Mouse (Mus musculus) central nervous system, embryonic 18 days (tissue): Measurements from ENCODE around the gene Xlr5b. TPM values are rescaled to one million over a fixed set of nuclear protein-coding genes. Genes with fewer than 3 reads are reported as not detected.

ENCODE experiments used
- polyA plus RNA-seq: library from polyadenylated mRNA; depleted of rRNA; stranded (reverse); fragments of >200 nt; gene quantifications from 2 replicates; pipeline ENCODE4 v1.2.3, GENCODE M21; 2012; rRNA removed

Gene Xlr5b
- not detected in 2 replicates for polyA plus RNA-seq

DNA sequence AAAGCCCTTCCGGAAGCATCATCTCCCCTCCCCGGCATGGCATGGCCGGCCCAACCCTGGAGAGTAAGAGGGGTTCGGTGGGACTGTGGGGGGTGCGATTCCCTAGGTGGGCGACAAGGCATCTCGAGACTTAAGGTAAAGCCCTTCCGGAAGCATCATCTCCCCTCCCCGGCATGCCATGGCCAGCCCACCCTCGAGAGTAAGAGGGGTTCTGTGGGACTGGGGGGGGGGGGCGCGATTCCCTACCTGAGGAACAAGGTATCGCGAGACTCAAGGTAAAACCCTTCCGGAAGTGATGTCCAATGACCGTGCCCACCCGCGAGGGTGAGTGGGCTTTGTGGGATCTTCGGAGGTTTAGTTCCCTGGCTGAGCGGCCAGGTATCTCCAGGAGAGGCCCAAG, at the start of gene Xlr5b:
Xlr5b (plus strand) TSS at position 301 of the 400 bp plus-strand sequence.

DNA sequence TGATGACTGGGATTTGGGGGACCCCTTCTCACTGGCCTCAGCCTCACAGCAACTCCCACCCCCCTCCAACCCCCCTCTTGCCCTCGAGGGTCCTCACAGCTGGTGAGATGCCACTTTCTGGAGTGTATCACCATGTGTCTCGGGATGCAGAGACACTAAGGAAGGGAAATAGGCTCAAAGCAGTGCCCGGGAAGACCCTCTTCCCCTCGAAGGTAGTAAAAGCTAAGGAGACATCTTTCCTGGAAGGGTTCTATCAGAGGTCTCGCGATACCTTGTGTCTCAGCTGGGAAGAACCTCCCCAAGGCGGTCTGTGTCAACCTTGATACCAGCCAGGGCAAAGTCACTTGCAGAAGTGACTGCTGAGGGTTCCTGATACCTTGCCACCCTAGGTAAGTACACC, 31.8 kb upstream of the Xlr5b start, which contains the start of gene Gm14685:
Gm14685 (plus strand) TSS at position 301 of the 400 bp plus-strand sequence.

DNA sequence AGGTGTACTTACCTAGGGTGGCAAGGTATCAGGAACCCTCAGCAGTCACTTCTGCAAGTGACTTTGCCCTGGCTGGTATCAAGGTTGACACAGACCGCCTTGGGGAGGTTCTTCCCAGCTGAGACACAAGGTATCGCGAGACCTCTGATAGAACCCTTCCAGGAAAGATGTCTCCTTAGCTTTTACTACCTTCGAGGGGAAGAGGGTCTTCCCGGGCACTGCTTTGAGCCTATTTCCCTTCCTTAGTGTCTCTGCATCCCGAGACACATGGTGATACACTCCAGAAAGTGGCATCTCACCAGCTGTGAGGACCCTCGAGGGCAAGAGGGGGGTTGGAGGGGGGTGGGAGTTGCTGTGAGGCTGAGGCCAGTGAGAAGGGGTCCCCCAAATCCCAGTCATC, 754 bp downstream of the Xlr5b start, which contains the start of gene DXBay18:
DXBay18 (minus strand) TSS at position 101 of the 400 bp plus-strand sequence.

DNA sequence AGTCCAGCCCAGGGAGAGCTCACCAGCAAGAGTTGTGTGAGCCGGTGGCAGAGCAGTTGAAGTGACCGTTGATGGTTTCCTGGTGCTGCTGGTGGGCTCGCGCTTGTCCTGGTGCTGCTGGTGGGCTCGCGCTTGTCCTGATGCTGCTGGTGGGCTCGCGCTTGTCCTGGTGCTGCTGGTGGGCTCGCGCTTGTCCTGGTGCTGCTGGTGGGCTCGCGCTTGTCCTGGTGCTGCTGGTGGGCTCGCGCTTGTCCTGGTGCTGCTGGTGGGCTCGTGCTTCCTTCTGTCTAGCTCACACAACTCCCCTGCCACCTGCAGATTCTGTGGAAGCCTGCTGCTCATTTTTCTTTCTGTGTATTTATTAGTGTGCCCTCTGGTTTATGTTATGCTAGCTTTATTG, 28.3 kb downstream of the Xlr5b start, which contains the start of gene Spin2d:
Spin2d (minus strand) TSS at position 101 of the 400 bp plus-strand sequence.

DNA sequence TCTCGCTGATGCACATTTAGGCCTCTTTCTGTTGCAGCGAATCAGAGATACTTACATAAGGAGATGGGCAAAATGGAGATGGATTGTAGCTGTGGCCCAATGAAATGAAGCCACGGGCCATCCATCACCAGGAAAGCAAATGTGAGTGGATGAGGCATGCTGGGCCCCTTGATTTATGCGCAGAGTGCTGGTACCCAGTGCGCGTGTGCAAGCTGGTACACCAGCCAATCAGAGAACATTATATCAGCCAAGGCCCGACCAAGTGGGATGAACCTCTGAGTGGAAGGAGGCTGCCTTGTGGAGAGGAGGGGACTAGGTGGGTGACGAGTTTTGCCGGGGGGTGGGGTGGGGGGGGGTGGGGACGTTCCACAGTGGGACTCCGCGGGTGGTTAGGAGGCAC, 43.3 kb downstream of the Xlr5b start, which contains the start of gene Xlr3b:
Xlr3b (plus strand) TSS at position 274 of the 400 bp plus-strand sequence.

Other genes with a start within 250 kb of the Xlr5b start
- 42.6 and 49.1 TPM in 2 replicates for gene Cetn2, start 230.4 kb upstream of the Xlr5b start, polyA plus RNA-seq
- gene Nsdhl, start 230.2 kb upstream of the Xlr5b start, polyA plus RNA-seq = 63.5 and 64.4 TPM in 2 replicates
- 1.2 and 1.7 TPM in 2 replicates for gene Zfp185, start 161.5 kb upstream of the Xlr5b start, polyA plus RNA-seq
- gene Pnma5, start 111.7 kb upstream of the Xlr5b start, polyA plus RNA-seq = 0.35 and 0.40 TPM in 2 replicates
- 22.8 and 27.1 TPM in 2 replicates for gene Pnma3, start 84.0 kb upstream of the Xlr5b start, polyA plus RNA-seq
- 0.16 and 0.57 TPM in 2 replicates for gene Xlr4a, start 66.3 kb upstream of the Xlr5b start, polyA plus RNA-seq
- gene Xlr3a, start 51.7 kb upstream of the Xlr5b start, polyA plus RNA-seq = 2.3 and 2.4 TPM in 2 replicates
- 0.95 and 1.1 TPM in 2 replicates for gene Gm14685, start 31.7 kb upstream of the Xlr5b start, polyA plus RNA-seq
- gene DXBay18, start 654 bp downstream of the Xlr5b start, polyA plus RNA-seq = 1.2 TPM in 2 replicates
- gene Spin2d, start 28.2 kb downstream of the Xlr5b start, polyA plus RNA-seq = not detected in 2 replicates
- gene Xlr3b, start 43.4 kb downstream of the Xlr5b start, polyA plus RNA-seq = 3.5 and 7.2 TPM in 2 replicates
- gene Xlr4b, start 65.5 kb downstream of the Xlr5b start, polyA plus RNA-seq = 0.13 and 0.47 TPM in 2 replicates
- gene F8a, start 79.5 kb downstream of the Xlr5b start, polyA plus RNA-seq = 13.1 and 15.3 TPM in 2 replicates
- gene Xlr4c, start 94.3 kb downstream of the Xlr5b start, polyA plus RNA-seq = 0.23 TPM in 1 of 2 replicates, not detected in the other
- 0.08 and 0.12 TPM in 2 replicates for gene Xlr3c, start 116.6 kb downstream of the Xlr5b start, polyA plus RNA-seq
- gene Xlr5a, start 144.2 kb downstream of the Xlr5b start, polyA plus RNA-seq = 0.07 TPM in 1 of 2 replicates, not detected in the other
- not detected in 2 replicates for gene Xlr5c, start 144.2 kb downstream of the Xlr5b start, polyA plus RNA-seq
- gene Gm45015, start 188.0 kb downstream of the Xlr5b start, polyA plus RNA-seq = not detected in 2 replicates
- 20.4 and 21.9 TPM in 2 replicates for gene Zfp275, start 193.8 kb downstream of the Xlr5b start, polyA plus RNA-seq
- gene Gm18336, start 249.9 kb downstream of the Xlr5b start, polyA plus RNA-seq = 0.16 and 0.26 TPM in 2 replicates